Mouse (Mus musculus) gastrocnemius, postnatal 10 days (tissue): ENCODE data around the gene Hist4h4. TPM values are rescaled to one million over a fixed set of nuclear protein-coding genes. Genes with fewer than 3 reads are reported as not detected.
"Not testable (repeated sequence)": the region's sequence is repeated elsewhere in the genome, so short reads cannot be mapped to it uniquely, and the experiment has no call there.

ENCODE experiments used
- DNase-seq: peaks from one replicate; pipeline ENCODE4 v3.0.0; 2021; ENCODE audit warnings: mixed read lengths
- total RNA-seq, 2 experiments: library from RNA; stranded (reverse); gene quantifications; 2 replicates each; pipeline ENCODE4 v1.2.3; 2021

Gene Hist4h4
- total RNA-seq, 2 experiments from 2014 or later: 19.9 to 21.8 TPM

GRCm38 (mm10) chr6:136815381-136815780 lies 11.2 kb upstream of the Hist4h4 start:
- DNase-seq: no peak

GRCm38 (mm10) chr6:136813117-136813516 lies 8.9 kb upstream of the Hist4h4 start:
- no peak for DNase-seq

GRCm38 (mm10) chr6:136811196-136811595 lies 7.0 kb upstream of the Hist4h4 start:
- no peak for DNase-seq

- no peak for DNase-seq
These were observed 5.5 kb upstream of the Hist4h4 start for GRCm38 (mm10) chr6:136809673-136810072.

- DNase-seq: no peak
These were observed 4.9 kb upstream of the Hist4h4 start for GRCm38 (mm10) chr6:136809077-136809476.

DNA sequence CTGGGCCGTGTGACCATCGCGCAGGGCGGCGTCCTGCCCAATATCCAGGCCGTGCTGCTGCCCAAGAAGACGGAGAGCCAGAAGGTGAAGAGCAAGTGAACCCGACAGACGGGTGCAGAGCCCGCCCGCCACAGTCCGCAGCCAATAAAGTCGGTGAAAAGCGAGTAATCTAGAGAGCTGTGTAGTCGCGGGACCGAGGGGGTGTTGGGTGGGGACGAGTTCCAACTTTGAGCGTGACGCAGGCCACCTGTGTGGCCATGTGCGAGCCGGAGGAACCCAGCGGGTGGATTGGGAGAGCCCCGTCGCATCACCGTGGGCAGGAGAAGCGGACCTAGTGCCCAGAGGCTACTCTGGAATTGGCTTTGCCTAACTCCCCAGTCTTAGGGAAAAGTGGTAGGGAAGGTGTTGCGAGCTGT lies 4.4 kb upstream of the Hist4h4 start:
- DNase-seq: peak; percentile 32

- DNase-seq: peak; percentile 99
These were observed 3.8 kb upstream of the Hist4h4 start, which contains the start of gene H2afj for GRCm38 (mm10) chr6:136808014-136808417. Gene H2afj (plus strand): TSS chr6:136808244.

GRCm38 (mm10) chr6:136807395-136808013 lies 3.3 kb upstream of the Hist4h4 start:
- no peak for DNase-seq

GRCm38 (mm10) chr6:136806819-136807218 lies 2.6 kb upstream of the Hist4h4 start:
- no peak for DNase-seq

DNA sequence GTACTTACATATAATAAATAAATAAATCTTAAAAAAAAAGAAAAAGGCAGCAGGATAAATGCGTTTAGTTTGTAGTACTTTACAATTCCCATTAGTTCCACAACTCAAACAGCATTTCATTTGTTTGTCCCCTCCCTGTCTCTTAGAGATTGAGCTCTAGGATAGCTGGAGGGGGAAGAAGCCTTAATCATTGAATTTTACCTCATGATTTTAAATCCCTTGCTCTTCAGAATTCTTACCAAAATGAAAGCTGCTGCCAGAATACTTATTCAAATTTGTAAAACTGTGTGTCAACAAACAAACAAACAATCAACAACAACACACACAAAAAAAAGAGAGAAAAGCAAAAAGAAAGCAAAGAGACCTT lies 1.2 kb upstream of the Hist4h4 start:
- no peak for DNase-seq

DNA sequence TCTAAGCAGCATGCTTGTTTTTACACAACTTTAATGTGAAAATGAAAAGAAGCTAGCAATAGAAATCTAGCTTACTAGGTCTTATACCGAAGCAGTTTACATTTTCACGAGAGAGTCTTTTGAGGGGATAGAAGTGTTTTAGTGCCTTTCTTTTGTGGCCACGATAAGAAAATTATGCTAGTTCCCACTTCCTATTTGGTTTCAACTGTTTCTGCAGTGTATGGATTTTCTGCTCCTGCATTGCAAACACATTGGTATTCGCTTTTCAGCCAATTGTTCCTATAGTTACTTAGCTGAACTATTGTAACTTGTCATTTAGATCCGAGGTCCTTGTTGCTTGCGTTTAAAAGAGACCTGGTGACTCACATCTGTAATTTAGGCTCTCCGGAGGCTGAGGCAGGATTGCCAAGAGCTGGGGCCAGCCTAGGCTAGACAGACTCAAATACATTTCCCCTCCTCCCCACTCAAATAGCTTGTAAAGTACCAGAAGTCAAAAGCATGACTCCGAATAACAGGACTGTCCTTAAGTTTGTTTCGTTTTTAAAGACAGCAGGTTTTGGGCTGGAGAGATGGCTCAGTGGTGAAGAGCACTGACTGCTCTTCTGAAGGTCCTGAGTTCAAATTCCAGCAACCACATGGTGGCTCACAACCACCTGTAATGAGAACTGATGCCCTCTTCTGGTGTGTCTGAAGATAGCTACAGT lies 642 bp upstream of the Hist4h4 start:
- DNase-seq: no peak

- DNase-seq: no peak
These were observed 999 bp downstream of the Hist4h4 start for GRCm38 (mm10) chr6:136803093-136803738.

DNA sequence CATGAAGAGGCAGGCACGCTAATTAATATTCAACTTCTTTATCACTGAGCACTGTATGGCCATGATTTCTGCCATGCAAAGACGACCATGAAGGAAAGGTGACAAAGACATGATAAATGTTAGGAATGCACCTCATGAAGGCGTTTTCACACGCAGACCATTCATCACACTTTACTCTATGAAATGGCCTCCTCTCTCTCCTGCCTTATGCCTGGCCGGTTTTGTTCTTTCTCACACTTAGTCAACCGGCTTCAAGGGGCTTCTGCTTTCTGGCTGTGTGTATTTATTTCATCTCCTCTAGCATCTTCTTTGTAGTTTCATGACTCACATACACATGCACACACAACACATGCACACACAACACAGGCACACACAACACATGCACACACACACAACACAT lies 2.9 kb downstream of the Hist4h4 start:
- no peak for DNase-seq

GRCm38 (mm10) chr6:136800710-136801109 lies 3.5 kb downstream of the Hist4h4 start:
- DNase-seq: no peak

DNA sequence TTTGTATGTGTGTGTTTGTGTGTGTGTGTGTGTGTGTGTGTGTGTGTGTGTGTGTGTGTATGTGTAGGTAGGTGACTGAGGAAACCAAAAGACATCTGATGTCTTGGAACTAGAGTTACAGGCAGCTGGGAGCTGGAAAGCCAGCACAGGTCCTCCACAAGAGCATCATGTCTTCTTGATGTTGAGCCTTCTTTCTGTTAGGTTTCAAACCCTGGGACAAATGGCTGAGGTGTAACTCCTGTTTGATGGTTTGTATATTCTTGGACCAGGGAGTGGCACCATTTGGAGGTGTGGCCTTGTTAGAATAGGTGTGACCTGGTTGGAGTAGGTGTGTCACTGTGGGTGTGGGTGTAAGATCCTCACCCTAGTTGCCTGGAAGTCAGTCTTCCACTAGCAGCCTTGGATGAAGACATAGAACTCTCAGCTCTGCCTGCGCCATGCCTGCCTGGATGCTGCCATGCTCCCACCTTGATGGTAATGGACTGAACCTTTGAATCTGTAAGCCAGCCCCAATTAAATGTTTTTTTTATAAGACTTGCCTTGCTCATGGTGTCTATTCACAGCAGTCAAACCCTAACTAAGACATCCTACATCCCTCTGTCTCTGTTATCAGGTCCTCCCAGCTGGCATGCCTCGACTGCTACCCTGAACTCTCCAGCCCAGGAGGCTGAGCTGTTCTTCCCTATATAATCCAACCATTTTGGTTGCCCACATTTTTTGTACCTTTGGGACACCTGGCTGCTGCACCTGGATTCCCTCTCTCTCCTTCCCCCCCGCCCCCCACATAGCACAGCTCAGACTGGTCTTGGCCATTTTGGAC lies 6.1 kb downstream of the Hist4h4 start:
- DNase-seq: not testable (repeated sequence)

- DNase-seq: no peak
These were observed 8.4 kb downstream of the Hist4h4 start for GRCm38 (mm10) chr6:136795850-136796249.

GRCm38 (mm10) chr6:136795110-136795509 lies 9.1 kb downstream of the Hist4h4 start:
- no peak for DNase-seq

DNA sequence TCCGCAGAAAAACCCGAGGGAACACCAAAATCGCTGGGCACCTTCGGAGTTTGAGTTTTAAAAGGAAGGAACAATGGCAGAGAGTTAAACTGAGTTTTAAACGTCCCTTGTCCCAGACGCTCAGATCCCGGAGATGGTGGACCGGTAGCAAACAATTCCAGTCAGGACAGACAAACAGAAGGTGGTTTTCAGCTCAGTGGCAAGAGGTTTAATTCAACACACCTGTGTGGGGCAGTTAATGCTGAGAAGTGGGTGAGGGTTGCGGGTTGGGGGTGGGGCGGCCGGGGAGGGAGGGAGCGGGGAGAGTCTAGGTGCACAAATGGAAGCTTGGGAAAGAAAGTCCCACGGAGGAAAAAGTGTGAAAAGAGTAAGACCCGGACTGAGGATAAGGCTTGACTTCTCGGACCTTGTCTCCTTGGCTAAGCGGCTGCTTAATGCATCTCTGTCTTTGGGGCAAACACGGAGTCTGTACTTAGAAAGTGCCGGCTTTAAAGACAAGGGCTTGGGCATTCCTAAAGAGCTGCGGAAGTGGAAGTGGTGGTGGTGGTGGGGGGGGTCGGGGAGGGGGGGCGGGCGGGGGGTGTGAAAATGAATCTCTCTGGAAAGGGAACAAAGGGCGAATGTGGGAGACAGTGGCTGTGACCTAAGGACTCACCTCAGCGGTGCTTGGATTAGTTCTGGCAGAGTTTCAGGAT lies 10.2 kb downstream of the Hist4h4 start:
- no peak for DNase-seq

- DNase-seq: no peak
These were observed 11.1 kb downstream of the Hist4h4 start for GRCm38 (mm10) chr6:136792884-136793758.

DNA sequence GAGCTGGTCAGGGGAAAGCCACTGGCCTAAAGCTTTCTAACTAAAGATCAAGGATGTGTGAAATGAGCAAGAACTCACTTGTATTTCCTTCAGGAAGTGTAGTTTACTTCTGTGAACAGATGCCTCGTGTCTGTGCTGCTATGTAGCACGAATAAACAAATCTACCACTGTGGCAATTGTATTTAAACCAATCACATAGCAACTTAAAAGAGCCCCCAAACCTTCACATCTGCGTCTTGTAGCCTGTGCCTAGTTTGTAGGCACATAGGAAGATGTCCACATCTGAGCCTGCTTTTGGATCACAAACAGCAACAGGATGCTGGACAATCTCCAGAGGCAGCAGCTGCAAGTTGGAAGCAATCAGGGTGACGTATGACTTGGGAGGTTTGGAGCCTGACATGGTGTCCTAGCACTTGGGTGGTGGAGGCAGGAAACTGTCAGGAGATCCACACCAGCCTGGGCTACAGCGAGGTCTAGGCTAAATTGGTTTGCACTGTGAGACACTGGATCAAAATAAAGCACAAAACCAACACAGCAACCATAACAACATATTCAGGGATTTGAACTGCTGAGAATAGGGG lies 14.7 kb downstream of the Hist4h4 start:
- peak; percentile 54 for DNase-seq

GRCm38 (mm10) chr6:136782761-136783160 lies 21.5 kb downstream of the Hist4h4 start:
- no peak for DNase-seq
